Mouse (Mus musculus) kidney, postnatal 14 days (tissue): ENCODE measurements around the gene Slc17a4.
A peak's percentile ranks its signal among the peaks of the same experiment; 100 is the strongest.

Experiments used
- DNase-seq: peaks from one replicate; pipeline ENCODE4 v3.0.0; 2022; ENCODE audit warnings: mixed read lengths

The Slc17a4 gene

DNA sequence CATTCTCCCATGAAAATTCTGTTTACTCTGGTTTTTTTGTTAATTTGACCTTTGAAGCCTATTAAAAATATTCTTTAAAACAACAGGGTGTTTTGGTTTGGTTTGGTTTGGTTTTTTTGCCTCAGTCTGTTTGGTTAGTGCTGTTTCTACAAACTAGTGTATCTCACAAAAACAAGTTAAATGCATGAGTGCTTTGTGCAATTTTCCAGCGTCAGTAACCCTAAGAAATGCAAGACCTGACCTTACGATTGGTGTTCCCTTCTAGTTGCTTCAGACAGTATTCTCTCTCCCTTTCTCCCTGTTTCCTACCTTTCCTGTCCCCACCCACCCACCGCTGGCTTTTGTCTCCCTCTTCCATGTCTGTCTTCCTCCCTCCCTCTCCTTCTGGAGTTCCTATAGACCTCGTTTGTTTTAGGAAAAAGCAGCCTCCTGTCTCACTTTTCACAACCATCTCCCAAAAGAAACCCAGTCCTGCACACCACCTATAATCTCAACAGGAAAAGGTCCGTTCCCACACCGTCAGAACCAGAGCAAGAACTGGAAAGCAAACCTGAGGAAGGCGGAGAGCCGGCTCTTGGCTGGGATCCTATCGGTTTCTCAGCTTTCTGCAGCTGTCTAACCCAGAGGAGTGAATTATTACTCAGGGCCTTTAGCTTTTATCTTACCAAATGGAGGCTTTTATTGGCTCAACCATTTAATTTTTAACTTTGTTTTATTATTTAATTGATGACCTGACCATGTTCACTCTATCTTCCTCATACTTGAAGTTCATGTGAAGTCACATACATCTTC is at the start of gene Slc17a4:
Gene Slc17a4 (minus strand): TSS at position 634 of the 792 bp plus-strand sequence.
- DNase-seq: peak; percentile 28

DNA sequence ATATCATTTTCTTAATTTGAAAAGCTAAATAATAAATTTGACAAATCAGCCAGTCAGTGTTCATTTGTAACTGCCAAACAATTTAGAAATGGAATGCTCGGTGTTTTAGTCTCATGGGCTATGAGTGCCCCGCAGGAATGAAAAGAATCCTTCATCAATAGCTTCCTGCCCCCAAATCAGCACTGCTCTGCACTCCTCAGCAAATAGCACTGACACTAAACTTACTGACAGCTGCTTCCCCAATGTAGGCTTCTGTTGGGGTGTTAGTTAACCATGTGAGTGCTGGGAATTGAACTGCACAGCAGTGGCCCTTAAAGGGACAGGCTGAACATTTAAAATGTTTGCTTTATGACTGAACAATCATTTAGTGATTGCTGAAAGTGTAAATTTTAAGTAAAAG is 45.0 kb upstream of the Slc17a4 start:
- DNase-seq: no peak

DNA sequence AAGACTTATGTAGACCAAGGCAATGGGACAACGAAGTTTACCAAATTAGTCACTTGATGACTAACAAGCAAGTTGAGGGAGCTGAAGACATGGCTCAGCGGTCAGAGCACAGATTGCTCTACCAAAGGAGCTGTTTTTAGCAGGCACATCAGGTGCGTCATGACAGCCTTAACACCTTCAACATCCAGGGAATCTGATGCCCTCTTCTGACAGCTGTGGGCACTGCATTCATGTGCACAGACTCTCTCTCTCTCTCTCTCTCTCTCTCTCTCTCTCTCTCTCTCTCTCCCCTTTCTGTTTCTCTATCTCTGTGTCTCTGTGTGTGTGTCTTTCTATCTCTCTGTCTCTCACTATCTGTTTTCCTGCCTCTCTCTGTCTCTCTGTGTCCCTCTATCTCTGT is 36.1 kb upstream of the Slc17a4 start:
- DNase-seq: peak; percentile 41

DNA sequence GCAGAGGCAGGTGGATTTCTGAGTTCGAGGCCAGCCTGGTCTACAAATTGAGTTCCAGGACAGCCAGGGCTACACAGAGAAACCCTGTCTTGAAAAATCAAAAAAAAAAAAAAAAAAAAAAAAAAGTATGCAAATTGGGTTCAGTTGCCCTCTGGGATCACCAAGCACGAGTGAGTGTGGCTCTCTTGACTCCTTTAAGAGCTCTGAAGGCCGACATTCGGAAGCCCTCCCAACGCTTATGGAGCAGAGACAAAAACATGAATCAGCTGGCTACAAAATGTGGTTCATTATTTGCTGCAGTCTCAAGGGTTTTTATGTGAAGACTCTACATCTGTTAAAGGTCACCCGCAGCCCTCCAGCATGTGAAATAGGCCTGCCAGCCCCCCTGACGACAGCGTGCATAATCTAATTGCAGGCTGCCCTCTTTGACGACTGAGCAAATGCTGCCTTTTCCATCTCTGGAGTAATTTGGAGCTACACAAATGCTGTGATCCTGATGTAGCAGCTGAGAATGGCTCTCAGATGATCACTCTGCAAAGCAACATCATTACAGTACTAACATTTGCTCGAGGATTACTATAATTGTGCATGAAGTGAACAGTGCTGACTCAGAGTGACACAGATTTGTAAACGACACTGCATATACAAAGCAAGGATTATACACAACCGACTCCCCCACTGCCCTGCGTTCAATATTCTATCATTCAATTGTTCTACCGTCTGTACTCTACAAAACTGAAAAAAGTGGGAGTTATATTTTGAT is 34.9 kb upstream of the Slc17a4 start:
- no peak for DNase-seq

DNA sequence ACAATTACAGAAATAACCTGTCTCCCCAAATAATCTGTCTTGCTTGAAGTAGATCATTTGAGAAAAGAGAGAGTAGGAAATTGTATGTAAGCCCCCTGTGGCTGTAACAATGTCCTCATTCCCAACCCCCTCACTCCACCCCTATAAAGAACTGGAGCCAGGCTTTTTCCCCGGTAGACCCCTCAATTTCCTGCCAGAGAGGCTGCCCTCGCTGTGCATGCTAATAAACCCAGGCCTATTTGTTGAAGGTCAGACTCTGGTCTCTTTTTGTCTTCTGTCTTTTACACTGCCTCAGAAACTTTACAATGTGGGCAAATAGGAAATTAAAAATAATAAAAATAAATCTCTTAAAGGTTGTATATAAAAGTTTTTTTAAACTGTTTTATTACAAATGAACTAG is 31.4 kb upstream of the Slc17a4 start:
- no peak for DNase-seq

DNA sequence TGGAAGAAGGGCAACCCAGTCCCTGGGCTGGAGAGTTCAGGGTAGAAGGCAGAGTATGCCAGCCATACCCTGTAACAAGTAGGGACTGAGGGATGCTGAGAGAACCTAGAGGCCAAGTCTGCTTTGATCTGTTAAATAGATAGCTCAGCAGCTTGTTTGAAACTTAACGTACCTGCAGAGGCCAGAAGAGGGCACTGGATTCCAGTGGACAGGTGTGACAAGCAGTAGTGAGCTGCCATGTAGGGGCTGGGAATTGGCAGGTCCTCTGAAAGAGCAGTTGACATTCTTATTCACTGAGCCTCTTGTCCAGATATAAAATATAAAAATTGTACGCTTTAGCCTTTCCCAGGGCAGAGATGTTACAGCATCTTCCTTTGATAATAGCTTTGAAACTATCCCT is 28.1 kb upstream of the Slc17a4 start:
- DNase-seq: no peak

DNA sequence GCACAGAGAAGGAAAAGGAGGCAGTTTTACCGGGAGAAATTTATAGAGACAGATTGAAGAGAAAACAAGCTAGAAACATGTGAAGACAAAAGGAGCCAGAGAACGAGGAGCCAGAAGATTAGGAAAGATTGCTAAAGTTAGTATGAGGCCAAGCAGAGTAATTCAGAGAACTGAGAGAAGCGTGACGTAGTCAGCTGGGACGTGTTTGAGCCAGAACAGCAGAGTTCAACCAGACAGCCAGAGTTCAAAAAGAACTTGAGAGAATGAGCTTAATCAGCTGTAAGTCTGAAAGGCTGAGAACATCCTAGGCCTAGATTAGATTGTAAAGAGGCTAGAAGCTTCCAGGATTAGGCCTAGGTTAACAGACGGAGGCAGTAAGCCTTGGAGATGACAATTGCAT is 25.5 kb upstream of the Slc17a4 start:
- DNase-seq: peak; percentile 42

DNA sequence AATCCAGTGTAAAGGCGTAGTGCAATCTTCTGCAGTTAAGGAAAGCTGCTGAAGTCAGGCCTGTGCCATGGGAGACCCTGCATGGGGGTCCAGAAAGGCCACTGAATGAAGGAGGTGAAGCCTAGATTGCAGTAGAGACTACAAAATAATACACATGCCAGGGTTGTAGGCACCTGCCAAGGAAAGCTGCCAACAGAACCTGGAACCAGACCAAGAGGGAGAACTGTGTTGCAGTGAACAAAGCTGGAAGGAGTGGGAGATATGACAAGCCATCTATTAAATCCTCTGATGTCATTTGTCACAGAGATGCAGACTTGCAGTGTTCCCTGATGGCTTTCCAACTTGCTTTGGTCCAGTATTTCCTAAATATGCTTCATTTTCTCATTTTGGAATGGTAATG is 23.9 kb upstream of the Slc17a4 start:
- peak; percentile 38 for DNase-seq

DNA sequence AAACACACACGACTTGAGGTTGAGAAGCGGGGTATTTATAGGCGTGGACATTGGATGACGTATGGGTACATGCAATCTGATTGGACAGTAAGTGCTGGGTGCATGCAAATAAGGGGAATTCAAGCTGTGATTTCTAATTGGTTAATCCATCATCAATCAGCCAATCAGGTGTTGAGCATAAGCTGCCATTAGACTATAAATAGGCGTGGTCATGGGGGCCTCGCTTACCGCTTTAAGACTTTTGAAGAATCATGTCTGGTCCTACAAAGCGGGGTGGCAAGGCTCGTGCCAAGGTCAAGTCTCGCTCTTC is 19.4 kb upstream of the Slc17a4 start, which contains the start of gene Hist1h2aa:
Gene Hist1h2aa (plus strand): TSS at position 252 of the 310 bp plus-strand sequence.
- no peak for DNase-seq

DNA sequence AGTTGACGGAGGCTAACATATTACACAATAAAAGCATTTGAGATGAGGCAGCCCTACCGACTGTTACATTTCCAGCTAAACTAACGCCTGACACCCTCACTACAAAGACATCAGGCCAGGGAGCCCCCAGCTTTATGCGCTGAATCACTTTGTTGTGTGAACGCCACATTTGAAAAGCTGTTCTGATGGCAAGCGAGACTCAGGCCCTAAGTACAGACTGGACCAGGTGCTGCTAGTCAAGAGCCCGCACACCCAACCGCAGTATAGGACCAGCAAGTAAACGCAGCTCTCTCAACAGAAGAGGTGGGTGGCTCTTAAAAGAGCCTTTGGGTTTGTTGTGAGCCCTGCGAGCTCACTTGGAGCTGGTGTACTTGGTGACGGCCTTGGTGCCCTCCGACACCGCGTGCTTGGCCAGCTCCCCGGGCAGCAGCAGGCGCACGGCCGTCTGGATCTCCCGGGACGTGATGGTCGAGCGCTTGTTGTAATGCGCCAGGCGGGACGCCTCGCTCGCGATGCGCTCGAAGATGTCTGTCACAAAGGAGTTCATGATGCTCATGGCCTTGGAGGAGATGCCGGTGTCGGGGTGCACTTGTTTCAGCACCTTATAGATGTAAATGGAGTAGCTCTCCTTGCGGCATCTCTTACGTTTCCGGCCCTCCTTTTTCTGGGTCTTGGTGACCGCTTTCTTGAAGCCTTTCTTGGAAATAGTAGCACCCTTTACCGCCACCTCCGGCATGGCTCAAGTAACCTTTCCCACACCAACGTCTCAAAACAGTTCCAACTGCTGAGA is 18.8 kb upstream of the Slc17a4 start, which contains the start of gene Hist1h2ba:
Gene Hist1h2ba (minus strand): TSS at position 736 of the 790 bp plus-strand sequence.
- no peak for DNase-seq

DNA sequence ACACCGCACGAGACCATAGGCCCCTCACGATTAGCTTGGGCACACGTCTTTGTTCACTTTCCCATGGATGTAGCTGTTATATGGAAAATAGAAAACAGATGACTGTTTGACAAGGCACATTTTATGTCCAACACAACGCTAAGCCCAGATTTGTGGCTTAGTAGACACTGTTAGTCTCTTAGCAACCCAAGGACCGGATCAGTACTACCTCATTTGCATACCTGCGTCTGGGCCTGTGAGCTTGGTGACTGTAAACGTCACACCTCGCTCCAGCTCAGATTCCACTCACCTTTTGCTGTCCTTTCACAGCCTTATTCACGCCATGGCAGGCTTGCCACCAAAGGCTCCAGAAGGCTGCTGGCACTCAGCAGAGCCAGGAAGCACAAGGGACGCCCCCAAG is 16.1 kb upstream of the Slc17a4 start:
- DNase-seq: no peak

DNA sequence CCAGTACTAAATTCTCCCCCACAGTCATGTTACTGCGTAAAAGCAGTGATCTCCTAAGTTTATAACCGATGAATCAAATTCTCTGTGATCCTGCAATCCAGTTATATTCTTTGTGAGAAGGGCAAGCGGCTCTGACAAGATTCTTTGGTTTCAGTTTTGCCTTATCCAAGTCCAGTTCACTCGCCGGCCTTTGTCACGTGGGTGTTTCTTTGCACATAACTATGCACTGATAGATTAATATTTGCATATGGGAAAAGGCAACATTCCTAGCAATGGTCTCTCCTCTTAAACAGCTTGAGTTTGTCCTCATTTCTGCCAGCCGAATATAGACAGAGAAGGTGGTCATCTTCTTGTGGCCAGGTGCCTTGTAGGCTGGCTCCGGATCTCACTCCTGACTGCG is 15.7 kb upstream of the Slc17a4 start:
- no peak for DNase-seq

DNA sequence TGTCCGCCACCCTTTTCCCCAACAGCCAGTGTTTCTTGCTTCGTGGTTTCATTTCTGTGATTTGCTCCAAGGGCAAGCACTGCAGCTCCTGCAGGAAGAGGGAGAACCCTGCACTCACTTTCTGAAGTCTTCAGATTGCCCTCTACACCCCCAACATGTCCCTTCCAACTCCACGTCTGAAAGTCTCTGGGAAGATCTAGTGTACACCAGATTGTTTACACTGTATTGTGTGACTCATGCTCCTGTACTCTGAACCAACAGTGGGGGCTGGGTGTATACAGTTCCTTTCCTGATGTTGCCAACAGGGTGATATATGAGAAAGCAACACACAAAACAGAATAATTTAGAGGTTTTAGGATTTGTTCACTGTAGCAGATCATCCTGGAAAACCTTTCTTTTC is 13.8 kb upstream of the Slc17a4 start:
- DNase-seq: no peak

DNA sequence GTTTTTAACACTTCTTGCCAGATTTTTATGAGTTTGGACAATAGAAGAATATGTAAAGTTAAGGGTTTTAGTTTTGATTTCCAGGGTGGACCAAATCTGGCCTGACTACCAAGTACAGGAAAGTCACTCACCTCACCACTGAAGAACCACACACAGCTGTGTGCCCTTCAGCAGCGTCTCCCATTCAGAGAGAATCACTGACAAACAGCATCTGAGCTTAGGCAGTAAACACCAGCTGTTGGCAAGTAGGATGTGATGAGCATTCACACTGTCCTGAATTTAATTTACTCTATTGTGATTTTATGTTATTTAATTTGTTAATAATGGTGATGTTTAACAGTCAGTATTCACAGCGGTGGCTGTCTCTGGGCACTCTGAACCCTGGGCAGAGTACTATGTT is 11.0 kb upstream of the Slc17a4 start:
- no peak for DNase-seq

DNA sequence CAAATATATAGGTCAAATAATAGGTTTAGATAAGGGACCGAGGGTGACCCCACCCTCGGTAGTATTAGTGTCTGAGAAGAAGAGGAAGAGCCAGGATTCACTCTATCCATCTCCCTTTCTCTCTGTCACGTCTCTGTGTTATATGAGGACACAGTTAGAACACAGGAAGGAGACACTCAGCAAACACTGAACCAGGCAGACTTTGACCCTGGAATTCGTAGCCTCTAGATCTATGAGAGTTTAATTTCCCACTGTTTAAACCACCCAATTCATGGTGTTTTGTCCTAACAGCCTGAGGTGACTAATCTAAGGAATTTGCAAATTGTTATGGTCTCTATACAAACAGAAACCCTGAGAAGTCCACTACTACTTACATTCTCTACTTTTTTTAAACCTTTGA is 2.9 kb upstream of the Slc17a4 start:
- peak; percentile 27 for DNase-seq

DNA sequence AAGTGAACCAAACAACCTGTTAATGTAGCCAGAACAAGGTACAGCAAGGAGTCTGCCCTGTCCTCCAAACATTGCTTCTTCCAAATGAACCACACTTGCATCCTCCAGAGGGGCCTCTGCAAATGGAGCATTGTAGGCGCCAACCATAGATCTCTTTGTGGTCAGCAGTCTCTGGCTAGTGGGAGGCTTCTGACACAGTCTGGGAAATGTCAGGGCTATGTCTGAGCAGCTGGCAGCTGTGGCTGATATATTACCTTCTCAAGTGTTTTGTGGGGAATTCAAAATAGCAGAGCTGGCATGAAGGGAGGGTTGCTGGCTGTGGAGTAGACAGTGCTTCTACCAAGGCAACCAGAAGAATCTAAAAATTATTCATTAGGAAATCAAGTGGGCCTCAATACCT is 1.3 kb upstream of the Slc17a4 start:
- no peak for DNase-seq

DNA sequence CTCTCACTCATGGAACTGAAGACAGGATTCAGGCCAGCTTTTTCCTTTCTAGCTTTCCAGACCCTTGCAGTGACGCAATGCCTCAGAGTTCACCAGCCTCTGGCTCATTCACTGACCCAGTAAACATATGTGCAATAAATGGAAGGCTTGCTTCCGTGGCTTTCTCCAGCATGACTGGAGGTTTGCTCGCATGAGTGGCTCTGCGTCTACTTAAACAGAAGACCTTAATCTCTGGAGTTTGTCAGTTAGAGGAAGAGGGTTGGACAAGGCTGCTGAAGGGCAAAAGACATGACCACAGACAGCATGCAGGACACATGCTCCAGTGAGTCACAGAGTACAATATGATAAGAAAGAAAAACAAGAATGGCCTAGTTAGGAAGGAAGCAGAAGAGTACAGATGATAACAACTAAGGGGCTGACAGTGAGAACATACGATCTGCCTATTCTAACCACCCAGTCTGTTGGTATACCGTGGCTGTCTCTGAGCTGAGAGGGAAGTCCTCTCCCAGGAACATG is 960 bp downstream of the Slc17a4 start:
- DNase-seq: peak; percentile 54

DNA sequence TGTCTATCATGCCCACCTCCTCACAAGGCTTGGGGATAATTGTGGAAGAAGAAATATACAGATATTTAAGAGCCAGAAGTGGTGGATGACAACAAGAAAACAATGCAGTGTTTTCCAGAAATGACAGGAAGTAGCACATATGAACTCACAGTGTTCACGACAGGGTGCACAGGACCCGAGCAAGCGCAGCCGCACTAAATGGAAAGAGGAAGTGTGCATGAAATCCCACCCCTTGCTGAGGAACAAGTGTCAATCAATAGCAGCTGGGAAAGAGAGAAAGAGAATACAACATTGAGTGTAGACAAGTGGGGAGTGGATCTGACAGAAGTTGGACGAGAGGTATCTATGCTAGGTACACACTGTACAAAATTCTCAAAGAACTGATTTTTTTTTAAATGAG is 3.5 kb downstream of the Slc17a4 start:
- no peak for DNase-seq

DNA sequence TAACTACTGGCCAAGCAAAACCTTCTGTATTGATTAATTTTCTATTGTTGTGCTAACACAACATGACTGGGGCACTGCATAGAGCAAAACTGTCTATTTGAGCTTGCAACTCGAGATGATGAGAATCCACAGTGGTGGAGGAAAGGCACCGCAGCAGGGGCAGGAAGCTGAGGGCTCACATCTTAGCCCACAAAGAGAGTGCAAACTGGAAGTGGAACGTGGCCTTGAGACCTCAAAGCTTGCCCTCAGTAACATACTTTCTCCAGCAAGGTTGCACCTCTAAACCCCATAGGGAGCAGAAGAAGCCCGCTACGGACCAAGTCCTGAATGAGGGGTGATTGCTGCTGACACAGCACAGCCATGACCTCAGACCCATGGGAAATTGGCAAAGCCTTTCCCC is 4.7 kb downstream of the Slc17a4 start:
- no peak for DNase-seq

DNA sequence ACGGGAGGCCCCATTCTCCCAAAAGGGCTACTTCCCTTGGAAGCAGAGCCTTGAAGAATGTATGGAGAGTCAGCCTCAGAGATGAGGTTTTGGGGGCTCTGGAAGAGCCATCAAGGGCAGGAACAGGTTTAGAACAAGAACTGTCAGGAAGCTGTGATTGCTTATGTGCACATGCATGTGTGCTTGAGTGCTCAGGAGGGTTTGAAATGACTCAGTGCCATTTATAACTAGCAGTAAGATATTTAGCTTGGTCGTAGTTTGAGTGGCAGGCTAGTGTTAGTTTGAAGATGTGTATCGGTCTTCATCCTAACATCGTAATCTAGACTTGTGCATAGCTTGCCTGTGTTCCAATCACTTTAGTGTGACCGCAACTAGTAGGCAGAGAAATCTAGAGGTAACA is 7.9 kb downstream of the Slc17a4 start:
- DNase-seq: no peak

DNA sequence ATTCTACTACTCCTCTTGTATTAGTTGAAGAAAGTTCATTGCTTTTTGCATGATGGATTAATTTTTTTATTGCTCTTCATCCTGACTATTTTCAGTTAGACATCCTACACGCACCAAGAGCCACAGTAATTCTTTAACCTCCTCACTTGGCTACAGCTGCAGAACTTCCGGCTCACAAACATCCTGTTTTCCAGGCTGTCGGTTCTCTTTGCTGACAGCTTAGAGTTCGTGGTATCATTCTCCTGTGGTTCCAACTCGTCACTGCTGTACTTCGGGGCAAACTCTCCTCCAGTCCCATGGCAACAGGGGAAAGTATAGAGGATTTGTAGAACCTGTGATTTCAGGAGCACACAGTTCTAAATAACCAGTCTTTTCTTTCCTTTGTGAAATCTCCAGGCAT is 16.6 kb downstream of the Slc17a4 start:
- peak; percentile 35 for DNase-seq

DNA sequence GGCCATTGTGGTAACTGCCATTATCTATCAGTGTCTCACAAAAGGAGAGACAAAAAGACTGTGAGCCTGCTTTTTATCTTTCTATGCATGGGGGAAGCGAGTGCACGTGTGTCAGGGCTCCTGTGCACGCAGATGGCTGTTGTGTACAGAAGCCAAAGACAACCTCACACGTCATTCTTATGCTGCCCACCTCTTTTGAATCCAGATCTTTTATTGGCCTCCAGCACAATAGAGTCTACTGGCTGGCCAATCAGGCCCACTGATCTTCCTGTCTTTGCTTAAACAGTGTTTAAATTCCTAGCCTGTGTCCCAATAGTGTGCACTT is 21.6 kb downstream of the Slc17a4 start:
- no peak for DNase-seq

DNA sequence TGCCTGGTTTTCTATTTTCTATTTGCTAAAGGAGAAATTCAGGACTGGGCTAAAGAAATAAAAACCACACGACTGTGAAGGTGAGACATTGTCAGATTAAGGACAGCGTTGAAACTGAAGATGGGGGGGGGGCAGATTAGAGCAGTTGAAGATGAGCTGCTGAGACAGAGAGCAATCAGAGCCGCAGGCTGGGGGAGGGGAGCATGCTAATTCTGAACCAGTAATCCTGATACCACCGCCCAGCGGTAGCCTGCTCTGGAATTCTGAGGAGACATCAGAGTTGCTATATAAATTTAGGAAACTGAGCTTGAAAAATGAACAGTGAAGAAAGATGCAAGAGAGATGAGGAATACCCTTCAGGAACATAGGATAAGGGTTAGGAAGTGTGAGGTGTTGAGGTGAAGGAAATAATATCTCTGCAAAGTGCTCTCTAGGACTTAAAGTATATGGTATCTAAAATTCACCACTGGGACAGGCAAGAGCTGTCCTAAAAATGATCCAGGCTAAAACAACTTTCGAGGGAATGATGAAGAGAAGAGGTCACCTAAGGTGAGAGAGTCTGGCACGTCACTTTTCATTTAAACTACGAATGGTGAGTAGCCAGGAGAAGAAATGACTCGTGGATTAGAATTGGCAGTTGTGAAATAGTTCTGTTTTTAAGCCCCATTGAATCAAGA is 22.1 kb downstream of the Slc17a4 start:
- DNase-seq: no peak
